Mouse (Mus musculus): ENCODE measurements around the gene Clstn3.

- TF ChIP-seq CTCF (IDR thresholded peaks at IDR 0.05; ENCODE audit: low read depth): no peak
- no peak for TF ChIP-seq EP300 (optimal IDR thresholded peaks at IDR 0.05)
These were observed 14.4 kb upstream of the Clstn3 start for GRCm38 (mm10) chr6:124478874-124479572.

Measured in stomach, postnatal 0 days (tissue).